Mouse (Mus musculus) liver, embryonic 14.5 days (tissue): ENCODE measurements at regions not wholly inside any gene's neighbourhood (a gene's known extent, or its start where the extent isn't known, plus 50 kb on each side); places are given as distances from the start of the nearest gene placed in this dataset.

ENCODE experiments used
- ATAC-seq: fragments of 200-750 bp; cut with Nextera tagmentation; 2 replicates; pipeline ENCODE4 v1.8.0; 2017; ENCODE audit warnings: moderate number of reproducible peaks, mild to moderate bottlenecking, moderate library complexity; ENCODE audit not compliant: insufficient read depth
- DNase-seq, 3 experiments: peaks; one replicate each; pipeline ENCODE4 v3.0.0-alpha.2; 2012 to 2013; ENCODE audit warnings: low read depth in 3 of 3, low spot score in 3 of 3
- H3K27ac ChIP-seq: fragments of 300-500 bp; sonication (generic); 2 replicates; pipeline ENCODE4 v1.5.1; 2014; ENCODE audit warnings: moderate library complexity, mild to moderate bottlenecking, control low read depth, inconsistent platforms
- H3K27me3 ChIP-seq: fragments of 300-500 bp; sonication (generic); 2 replicates; pipeline ENCODE4 v1.6.1; 2014; ENCODE audit warnings: mild to moderate bottlenecking, low read length, moderate library complexity; ENCODE audit not compliant: control insufficient read depth, insufficient read depth
- H3K36me3 ChIP-seq: fragments of 300-500 bp; sonication (generic); replicated peaks from 2 replicates; pipeline ENCODE4 v1.6.1; 2014; ENCODE audit warnings: low read depth; ENCODE audit not compliant: control insufficient read depth, insufficient read depth
- H3K4me1 ChIP-seq, 2 experiments: fragments of 200-500 bp in 1 of 2; fragments of 300-500 bp in 1 of 2; sonication (generic) in 1 of 2; replicated peaks; 2 replicates each; pipeline ENCODE4 v1.6.1; 2012 to 2014; ENCODE audit warnings: antibody characterized with exemption in 1 of 2, inconsistent platforms in 1 of 2, low read length in 1 of 2; ENCODE audit not compliant: control insufficient read depth in 2 of 2, insufficient read depth in 2 of 2
- H3K4me2 ChIP-seq: fragments of 300-500 bp; sonication (generic); 2 replicates; pipeline ENCODE4 v1.6.1; 2014; ENCODE audit warnings: low read depth, mild to moderate bottlenecking, control low read depth, moderate library complexity
- H3K4me3 ChIP-seq, 2 experiments: fragments of 200-500 bp in 1 of 2; fragments of 300-500 bp in 1 of 2; sonication (generic) in 1 of 2; 2 replicates each; pipeline ENCODE4 v1.5.1; 2012 to 2014; ENCODE audit warnings: low read depth in 2 of 2, low read length in 2 of 2, mild to moderate bottlenecking in 2 of 2, control low read depth in 1 of 2, inconsistent platforms in 1 of 2, moderate library complexity in 1 of 2; ENCODE audit not compliant: insufficient read depth in 1 of 2
- H3K9ac ChIP-seq: fragments of 300-500 bp; sonication (generic); replicated peaks from 2 replicates; pipeline ENCODE4 v1.6.1; 2014; ENCODE audit warnings: mild to moderate bottlenecking, control low read depth, moderate library complexity
- H3K9me3 ChIP-seq: fragments of 300-500 bp; sonication (generic); 2 replicates; pipeline ENCODE4 v1.6.1; 2016; ENCODE audit warnings: low read length, mixed read lengths; ENCODE audit not compliant: control insufficient read depth
- CTCF ChIP-seq: IDR thresholded peaks from 2 replicates; pipeline ENCODE4 v1.5.1; 2016; ENCODE audit warnings: antibody characterized with exemption, low read depth, control low read depth
- EP300 ChIP-seq: IDR thresholded peaks from 2 replicates; pipeline ENCODE4 v1.6.1; 2016; ENCODE audit warnings: antibody characterized with exemption, low read depth
- WGBS: fragments of 180-500 bp; shearing (Covaris S2); extraction: QIAGEN DNeasy Blood & Tissue Kit; methylation state at CpG from one replicate; pipeline ENCODE4 v1.1.7; 2014; ENCODE audit not compliant: insufficient replicate concordance; 5-methylcytosine and 5-hydroxymethylcytosine counted together

GRCm38 (mm10) chr1:34987650-34988221, 138.0 kb downstream of the Plekhb2 start:
- no peak for TF ChIP-seq EP300
- TF ChIP-seq CTCF, result no peak
- no peak for ATAC-seq
- Histone ChIP-seq H3K4me3 (no peak overlapping the region), H3K27me3 (no peaks in the 10 kb centered on the region), H3K27ac (no peak overlapping the region), H3K9ac (no peak overlapping the region), H3K4me2 (no peak overlapping the region), H3K9me3 (no peaks in the 10 kb centered on the region), H3K4me1 (no peaks in the 10 kb centered on the region), H3K36me3 (no peaks in the 10 kb centered on the region)
- 62% methylated on average over 8 of the region's 8 CpGs for WGBS
- DNase-seq, result no peak

DNA sequence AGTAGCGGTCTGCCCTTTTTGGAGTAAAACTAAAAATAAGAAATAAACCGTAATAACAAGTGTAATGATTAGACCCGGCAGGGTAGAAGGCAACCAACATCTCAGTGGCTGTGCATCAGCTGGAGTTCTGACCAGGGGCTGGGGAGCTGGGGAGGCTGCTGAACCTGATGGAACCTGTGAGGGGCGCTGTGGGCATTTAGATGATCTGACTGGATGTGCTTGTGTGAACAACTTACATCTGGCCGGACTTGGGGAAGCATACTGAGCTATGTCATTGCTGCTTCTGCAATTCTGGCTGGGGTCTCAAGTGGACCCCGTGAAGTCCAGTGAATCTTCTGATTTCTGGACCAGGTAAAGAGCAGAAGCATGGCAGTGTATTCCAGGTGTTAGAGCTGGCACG, 138.4 kb downstream of the Plekhb2 start:
- no peak overlapping the region for H3K4me3 ChIP-seq
- no peaks in the 10 kb centered on the region for H3K9me3 ChIP-seq
- H3K27ac ChIP-seq, result no peak overlapping the region
- 66% methylated on average over 7 of the region's 7 CpGs for WGBS
- no peaks in the 10 kb centered on the region for H3K27me3 ChIP-seq
- no peak overlapping the region for H3K4me2 ChIP-seq
- TF ChIP-seq EP300 (no peak), CTCF (no peak)
- DNase-seq (no peak), ATAC-seq (no peak)
- no peaks in the 10 kb centered on the region for H3K36me3 ChIP-seq
- H3K9ac ChIP-seq, result no peak overlapping the region
- H3K4me1 ChIP-seq, result no peaks in the 10 kb centered on the region

- TF ChIP-seq EP300, result no peak
- no peak for TF ChIP-seq CTCF
- Histone ChIP-seq H3K4me3 (no peak overlapping the region), H3K9me3 (no peaks in the 10 kb centered on the region), H3K36me3 (no peaks in the 10 kb centered on the region), H3K27me3 (no peaks in the 10 kb centered on the region), H3K27ac (no peak overlapping the region), H3K4me2 (no peak overlapping the region), H3K4me1 (no peaks in the 10 kb centered on the region), H3K9ac (no peak overlapping the region)
- WGBS, result 38% methylated on average over 1 of the region's 1 CpGs
- ATAC-seq (no peak), DNase-seq (no peak)
Observed at GRCm38 (mm10) chr1:35000801-35001200, 151.0 kb downstream of the Plekhb2 start.

- Histone ChIP-seq H3K27me3 (no peaks in the 10 kb centered on the region), H3K4me3 (no peak overlapping the region), H3K4me2 (no peak overlapping the region), H3K27ac (no peak overlapping the region), H3K36me3 (no peaks in the 10 kb centered on the region), H3K4me1 (no peaks in the 10 kb centered on the region), H3K9me3 (no peaks in the 10 kb centered on the region), H3K9ac (no peak overlapping the region)
- ATAC-seq (no peak), DNase-seq (no peak)
- WGBS, result 44% methylated on average over 4 of the region's 4 CpGs
- TF ChIP-seq EP300 (no peak), CTCF (no peak)
Observed at GRCm38 (mm10) chr1:35017471-35017870, 167.7 kb downstream of the Plekhb2 start.

DNA sequence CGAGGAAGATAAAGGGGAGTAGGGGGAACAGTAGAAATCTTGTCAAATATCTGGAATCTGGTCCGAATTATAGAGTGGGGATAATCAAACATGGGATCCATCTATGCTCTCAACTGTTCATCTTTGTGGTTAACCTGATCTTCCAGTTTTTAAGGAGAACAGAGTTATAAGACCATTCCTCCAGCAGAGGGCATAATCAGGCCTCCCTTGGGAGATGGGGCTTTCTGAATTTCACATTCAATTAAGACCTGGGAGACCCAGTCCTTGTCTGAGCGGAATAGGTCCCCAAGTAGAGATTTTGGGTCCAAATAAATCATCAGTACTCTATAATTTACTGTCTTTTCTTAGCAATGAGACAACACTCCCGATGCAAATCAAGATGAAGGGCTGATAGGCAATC, 182.8 kb downstream of the Plekhb2 start:
- ATAC-seq (no peak), DNase-seq (no peak)
- no peaks in the 10 kb centered on the region for H3K27me3 ChIP-seq
- H3K4me2 ChIP-seq, result no peak overlapping the region
- no peak overlapping the region for H3K9ac ChIP-seq
- TF ChIP-seq EP300, result no peak
- no peak for TF ChIP-seq CTCF
- H3K4me3 ChIP-seq, result no peak overlapping the region
- H3K27ac ChIP-seq, result no peak overlapping the region
- 27% methylated on average over 4 of the region's 4 CpGs for WGBS
- H3K36me3 ChIP-seq, result no peaks in the 10 kb centered on the region
- H3K4me1 ChIP-seq, result no peaks in the 10 kb centered on the region
- H3K9me3 ChIP-seq, result no peaks in the 10 kb centered on the region
